Mouse (Mus musculus): ENCODE results near the gene Armc9. TPM values are rescaled to one million over a fixed set of nuclear protein-coding genes. Genes with fewer than 3 reads are reported as not detected.

The Armc9 gene
- polyA plus RNA-seq, 1 experiment from 2014 or later = 38.7 TPM

- Histone ChIP-seq H3K27ac (no peak overlapping the region), H3K9me3 (no peaks in the 10 kb centered on the region), H3K4me3 (no peak overlapping the region), H3K36me3 (replicated peaks) (no peaks in the 10 kb centered on the region; the same call in 1 of the 2 replicates), H3K27me3 (ENCODE audit: poor library complexity, severe bottlenecking) (no peaks in the 10 kb centered on the region), H3K4me1 (0 out of 2 replicates have a peak, but pooled peaks cover 5% of the 10 kb centered on the region)
- DNase-seq (ENCODE audit: extremely low spot score, low spot score) = no peak
- WGBS = 88% methylated on average over 8 of the region's 8 CpGs
Observed at GRCm38 (mm10) chr1:86239010-86239409, 84.4 kb downstream of the Armc9 start.

DNA sequence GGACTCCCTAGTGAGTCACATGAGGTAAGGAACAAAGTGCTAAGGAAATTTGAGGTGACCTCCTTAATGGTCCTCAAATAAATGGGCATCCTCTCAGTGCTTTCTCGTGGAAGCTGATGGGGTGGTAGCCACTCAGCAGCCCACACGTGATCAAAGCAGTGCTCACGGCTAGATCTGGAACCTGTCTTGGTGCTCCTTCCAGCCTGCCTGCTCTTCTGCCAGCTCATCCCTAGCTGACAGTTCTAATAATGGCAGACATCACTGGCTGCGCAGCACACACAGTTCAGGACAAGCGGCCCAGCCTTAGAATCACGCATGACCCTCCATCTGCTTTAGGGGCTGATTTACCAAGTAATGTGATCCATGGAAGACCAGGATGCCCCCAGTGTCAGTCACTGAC is 85.3 kb downstream of the Armc9 start:
- WGBS = 92% methylated on average over 6 of the region's 6 CpGs
- Histone ChIP-seq H3K4me3 (no peak overlapping the region), H3K27ac (no peak overlapping the region), H3K4me1 (0 out of 2 replicates have a peak, but pooled peaks cover 5% of the 10 kb centered on the region), H3K27me3 (ENCODE audit: poor library complexity, severe bottlenecking) (no peaks in the 10 kb centered on the region), H3K36me3 (replicated peaks) (peaks cover 5% of the 10 kb centered on the region), H3K9me3 (no peaks in the 10 kb centered on the region)
- DNase-seq (ENCODE audit: extremely low spot score, low spot score) = no peak

DNA sequence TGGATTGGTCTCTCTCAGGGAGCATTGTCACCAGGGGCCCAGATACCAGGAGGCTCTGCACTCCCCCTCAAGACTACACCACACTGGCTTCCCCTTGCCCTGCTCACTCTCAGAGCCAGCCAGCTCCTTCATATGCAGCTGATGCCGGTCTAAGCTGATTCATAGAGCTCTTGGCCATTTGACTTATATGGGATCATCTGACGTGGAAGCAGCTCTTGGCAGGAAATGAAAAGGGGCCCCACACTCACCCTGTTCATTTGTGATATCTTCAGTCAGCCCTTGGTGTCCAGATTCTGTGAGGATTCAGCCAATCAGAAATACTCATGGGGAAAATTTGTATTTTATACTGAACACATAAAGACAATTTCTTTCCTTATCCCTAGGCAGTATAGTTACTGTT is 86.4 kb downstream of the Armc9 start:
- Histone ChIP-seq H3K27ac (no peak overlapping the region), H3K27me3 (ENCODE audit: poor library complexity, severe bottlenecking) (no peaks in the 10 kb centered on the region), H3K4me3 (no peak overlapping the region), H3K9me3 (no peaks in the 10 kb centered on the region), H3K4me1 (0 out of 2 replicates have a peak, but pooled peaks cover 5% of the 10 kb centered on the region), H3K36me3 (replicated peaks) (peaks cover 16% of the 10 kb centered on the region)
- 89% methylated on average over 2 of the region's 2 CpGs for WGBS
- no peak for DNase-seq (ENCODE audit: extremely low spot score, low spot score)

DNA sequence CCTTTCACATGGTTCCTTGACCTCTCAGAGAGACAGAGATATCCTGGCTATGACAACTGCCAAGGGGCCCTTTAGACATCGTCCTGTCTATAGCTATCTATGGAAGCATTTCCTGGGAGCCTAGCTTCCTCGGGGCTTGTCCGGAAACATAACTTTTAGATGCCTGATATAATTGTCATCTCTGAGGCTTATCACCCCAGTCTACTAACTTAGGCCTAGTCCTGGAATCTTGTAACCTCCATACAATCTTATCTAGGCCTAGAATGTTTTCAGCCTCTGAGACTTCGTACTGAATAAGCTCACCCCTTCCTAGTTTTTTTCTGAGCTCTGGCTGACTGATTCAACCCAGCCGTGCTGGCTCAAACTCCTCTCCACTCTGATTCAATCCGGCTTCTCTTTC is 88.9 kb downstream of the Armc9 start:
- Histone ChIP-seq H3K4me1 (no peaks in the 10 kb centered on the region), H3K27ac (no peak overlapping the region), H3K27me3 (ENCODE audit: poor library complexity, severe bottlenecking) (no peaks in the 10 kb centered on the region), H3K36me3 (replicated peaks) (peaks cover 22% of the 10 kb centered on the region), H3K9me3 (no peaks in the 10 kb centered on the region), H3K4me3 (no peak overlapping the region)
- WGBS = 88% methylated on average over 6 of the region's 6 CpGs
- no peak for DNase-seq (ENCODE audit: extremely low spot score, low spot score)

- no peaks in the 10 kb centered on the region for H3K4me1 ChIP-seq
- no peak overlapping the region for H3K4me3 ChIP-seq
- no peaks in the 10 kb centered on the region for H3K27me3 ChIP-seq (ENCODE audit: poor library complexity, severe bottlenecking)
- DNase-seq (ENCODE audit: extremely low spot score, low spot score) = no peak
- H3K36me3 ChIP-seq (replicated peaks) = peaks cover 31% of the 10 kb centered on the region
- 89% methylated on average over 6 of the region's 6 CpGs for WGBS
- H3K9me3 ChIP-seq = no peaks in the 10 kb centered on the region
- H3K27ac ChIP-seq = no peak overlapping the region
Observed at GRCm38 (mm10) chr1:86245301-86246085, 90.9 kb downstream of the Armc9 start.

- H3K4me3 ChIP-seq = no peak overlapping the region
- H3K9me3 ChIP-seq = no peaks in the 10 kb centered on the region
- no peaks in the 10 kb centered on the region for H3K27me3 ChIP-seq (ENCODE audit: poor library complexity, severe bottlenecking)
- no peak overlapping the region for H3K27ac ChIP-seq
- H3K4me1 ChIP-seq = 0 out of 2 replicates have a peak, but pooled peaks cover 3% of the 10 kb centered on the region
- DNase-seq (ENCODE audit: extremely low spot score, low spot score) = no peak
- peaks cover 16% of the 10 kb centered on the region for H3K36me3 ChIP-seq (replicated peaks)
- 93% methylated on average over 8 of the region's 8 CpGs for WGBS
Observed at GRCm38 (mm10) chr1:86253410-86253809, 98.8 kb downstream of the Armc9 start.

- peaks cover 7% of the 10 kb centered on the region; the same call in 1 of the 2 replicates for H3K36me3 ChIP-seq (replicated peaks)
- H3K4me1 ChIP-seq = 0 out of 2 replicates have a peak, but pooled peaks cover 3% of the 10 kb centered on the region
- WGBS = 76% methylated on average over 4 of the region's 4 CpGs
- H3K9me3 ChIP-seq = no peaks in the 10 kb centered on the region
- no peak overlapping the region for H3K27ac ChIP-seq
- DNase-seq (ENCODE audit: extremely low spot score, low spot score) = no peak
- H3K27me3 ChIP-seq (ENCODE audit: poor library complexity, severe bottlenecking) = no peaks in the 10 kb centered on the region
- H3K4me3 ChIP-seq = no peak overlapping the region
Observed at GRCm38 (mm10) chr1:86256311-86256710, 101.7 kb downstream of the Armc9 start.

GRCm38 (mm10) chr1:86257228-86257627 is 102.6 kb downstream of the Armc9 start:
- DNase-seq (ENCODE audit: extremely low spot score, low spot score) = no peak
- Histone ChIP-seq H3K36me3 (replicated peaks) (peaks cover 7% of the 10 kb centered on the region; the same call in 1 of the 2 replicates), H3K4me3 (no peak overlapping the region), H3K27me3 (ENCODE audit: poor library complexity, severe bottlenecking) (no peaks in the 10 kb centered on the region), H3K27ac (no peak overlapping the region), H3K9me3 (no peaks in the 10 kb centered on the region), H3K4me1 (0 out of 2 replicates have a peak, but pooled peaks cover 3% of the 10 kb centered on the region)
- WGBS = 92% methylated on average over 8 of the region's 8 CpGs

DNA sequence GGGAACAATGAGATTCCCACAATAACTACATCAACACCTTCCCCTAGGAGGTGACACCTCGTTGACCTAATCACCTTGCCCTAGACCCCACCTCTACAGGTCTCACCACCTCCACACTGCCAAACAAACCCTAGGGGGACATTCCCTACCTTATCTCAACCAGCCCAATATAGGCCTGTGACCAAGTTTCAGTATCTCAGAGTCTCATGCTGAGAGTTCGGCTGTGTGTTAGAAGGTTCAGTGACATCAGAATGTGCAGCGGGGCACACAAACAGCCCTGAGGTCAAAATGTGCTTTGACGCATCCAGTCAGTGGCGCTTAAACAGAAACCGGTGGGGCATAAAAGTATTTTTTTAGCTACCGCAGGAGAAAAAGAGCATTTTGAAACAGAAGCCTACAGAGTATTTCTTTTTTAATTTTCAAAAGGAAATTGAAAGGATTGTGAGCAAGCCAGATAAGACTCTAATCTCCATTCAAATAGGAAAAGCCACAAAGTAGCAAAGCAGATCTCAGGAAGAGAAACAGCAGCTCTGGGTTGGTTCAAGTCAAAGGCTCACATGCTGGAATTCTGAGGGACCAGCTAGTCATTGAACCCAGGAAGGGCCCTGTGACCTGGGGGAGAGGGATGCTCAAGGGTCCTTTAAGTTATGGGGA is 103.7 kb downstream of the Armc9 start:
- Histone ChIP-seq H3K36me3 (replicated peaks) (peaks cover 7% of the 10 kb centered on the region; the same call in 1 of the 2 replicates), H3K27me3 (ENCODE audit: poor library complexity, severe bottlenecking) (no peaks in the 10 kb centered on the region), H3K4me1 (peaks cover 5% of the 10 kb centered on the region; the same call in 1 of the 2 replicates), H3K9me3 (no peaks in the 10 kb centered on the region), H3K27ac (no peak overlapping the region), H3K4me3 (no peak overlapping the region)
- DNase-seq (ENCODE audit: extremely low spot score, low spot score) = no peak
- 77% methylated on average over 7 of the region's 7 CpGs for WGBS

GRCm38 (mm10) chr1:86263564-86264339 is 109.2 kb downstream of the Armc9 start:
- no peaks in the 10 kb centered on the region for H3K9me3 ChIP-seq
- H3K4me1 ChIP-seq = peaks cover 12% of the 10 kb centered on the region; the same call in 1 of the 2 replicates
- H3K4me3 ChIP-seq = no peak overlapping the region
- no peaks in the 10 kb centered on the region for H3K36me3 ChIP-seq (replicated peaks)
- 66% methylated on average over 7 of the region's 7 CpGs for WGBS
- DNase-seq (ENCODE audit: extremely low spot score, low spot score) = no peak
- no peaks in the 10 kb centered on the region for H3K27me3 ChIP-seq (ENCODE audit: poor library complexity, severe bottlenecking)
- peak overlapping the region; percentile 31; the same call in 1 of the 2 replicates for H3K27ac ChIP-seq

GRCm38 (mm10) chr1:86265060-86265459 is 110.5 kb downstream of the Armc9 start:
- Histone ChIP-seq H3K27ac (no peak overlapping the region), H3K9me3 (no peaks in the 10 kb centered on the region), H3K36me3 (replicated peaks) (no peaks in the 10 kb centered on the region), H3K4me3 (no peak overlapping the region), H3K4me1 (peaks cover 12% of the 10 kb centered on the region; the same call in 1 of the 2 replicates), H3K27me3 (ENCODE audit: poor library complexity, severe bottlenecking) (no peaks in the 10 kb centered on the region)
- WGBS = 79% methylated on average over 3 of the region's 3 CpGs
- DNase-seq (ENCODE audit: extremely low spot score, low spot score) = no peak

- H3K4me1 ChIP-seq = peaks cover 6% of the 10 kb centered on the region; the same call in 1 of the 2 replicates
- H3K4me3 ChIP-seq = no peak overlapping the region
- DNase-seq (ENCODE audit: extremely low spot score, low spot score) = no peak
- H3K27me3 ChIP-seq (ENCODE audit: poor library complexity, severe bottlenecking) = no peaks in the 10 kb centered on the region
- no peak overlapping the region for H3K27ac ChIP-seq
- no peaks in the 10 kb centered on the region for H3K9me3 ChIP-seq
- H3K36me3 ChIP-seq (replicated peaks) = no peaks in the 10 kb centered on the region
- WGBS = 87% methylated on average over 9 of the region's 9 CpGs
Observed at GRCm38 (mm10) chr1:86268492-86269189, 114.1 kb downstream of the Armc9 start.
